Mouse (Mus musculus) MEL (cell line): ENCODE data around the gene Cenph. TPM values are rescaled to one million over a fixed set of nuclear protein-coding genes. Genes with fewer than 3 reads are reported as not detected.

ENCODE experiments used
- DNase-seq: peaks from one replicate; pipeline ENCODE4 v3.0.0; 2011; ENCODE audit warnings: low read depth, low spot score
- H3K27ac ChIP-seq: 2 replicates; pipeline ENCODE4 v1.5.1; 2012; ENCODE audit warnings: low read depth, mild to moderate bottlenecking, control low read depth, low read length, moderate library complexity; ENCODE audit not compliant: control insufficient read depth
- H3K27me3 ChIP-seq, 2 experiments: fragments of 150-350 bp in 1 of 2; sonication (generic) in 1 of 2; 2 replicates each; pipeline ENCODE4 v1.6.1; 2012; ENCODE audit warnings: low read length in 2 of 2, mild to moderate bottlenecking in 2 of 2, improper control_type of control experiment in 1 of 2, moderate library complexity in 1 of 2; ENCODE audit not compliant: insufficient read depth in 2 of 2, control insufficient read depth in 1 of 2
- H3K36me3 ChIP-seq, 2 experiments: 2 replicates each; pipeline ENCODE4 v1.6.1; 2012 to 2014; ENCODE audit warnings: low read length in 2 of 2, improper control_type of control experiment in 1 of 2, inconsistent platforms in 1 of 2, mild to moderate bottlenecking in 1 of 2; ENCODE audit not compliant: insufficient read depth in 2 of 2, control insufficient read depth in 1 of 2
- H3K4me1 ChIP-seq, 2 experiments: fragments of 150-350 bp in 1 of 2; sonication (generic) in 1 of 2; 2 replicates each; pipeline ENCODE4 v1.6.1; 2012; ENCODE audit warnings: low read length in 2 of 2, improper control_type of control experiment in 1 of 2, mild to moderate bottlenecking in 1 of 2; ENCODE audit not compliant: insufficient read depth in 2 of 2, control insufficient read depth in 1 of 2
- H3K4me3 ChIP-seq, 2 experiments: fragments of 150-350 bp in 1 of 2; sonication (generic) in 1 of 2; 2 replicates each; pipeline ENCODE4 v1.5.1; 2012; ENCODE audit warnings: low read depth in 2 of 2, low read length in 2 of 2, mild to moderate bottlenecking in 2 of 2, moderate library complexity in 2 of 2, control low read depth in 1 of 2, improper control_type of control experiment in 1 of 2; ENCODE audit not compliant: control insufficient read depth in 1 of 2, insufficient read depth in 1 of 2
- H3K79me2 ChIP-seq: 2 replicates; pipeline ENCODE4 v1.6.1; 2012; ENCODE audit warnings: mild to moderate bottlenecking, low read length, moderate library complexity; ENCODE audit not compliant: control insufficient read depth, poor library complexity, insufficient read depth
- H3K9ac ChIP-seq: 2 replicates; pipeline ENCODE4 v1.6.1; 2012; ENCODE audit warnings: low read depth, mild to moderate bottlenecking, control low read depth, low read length, moderate library complexity; ENCODE audit not compliant: control insufficient read depth, poor library complexity, severe bottlenecking
- H3K9me3 ChIP-seq: fragments of 150-350 bp; sonication (generic); replicated peaks from 2 replicates; pipeline ENCODE4 v1.6.1; 2012; ENCODE audit warnings: mild to moderate bottlenecking, low read length, improper control_type of control experiment, moderate library complexity; ENCODE audit not compliant: insufficient read depth
- BHLHE40 ChIP-seq: IDR thresholded peaks from 2 replicates; pipeline ENCODE4 v1.6.1; 2012; ENCODE audit warnings: low read depth, mild to moderate bottlenecking, inconsistent platforms, low read length, improper control_type of control experiment, borderline replicate concordance
- CHD1 ChIP-seq: IDR thresholded peaks from 2 replicates; pipeline ENCODE4 v1.6.1; 2012; ENCODE audit warnings: low read depth, mild to moderate bottlenecking, inconsistent platforms, low read length, improper control_type of control experiment
- CHD2 ChIP-seq: IDR thresholded peaks from 2 replicates; pipeline ENCODE4 v1.6.1; 2011; ENCODE audit warnings: low read length, improper control_type of control experiment
- CTCF ChIP-seq, 3 experiments: IDR thresholded peaks in 2 of 3; conservative IDR thresholded peaks in 1 of 3; 2 replicates each; pipeline ENCODE4 v1.5.1; 2011 to 2012; ENCODE audit warnings: low read length in 3 of 3, low read depth in 2 of 3, mild to moderate bottlenecking in 2 of 3, improper control_type of control experiment in 1 of 3, inconsistent platforms in 1 of 3, mixed read lengths in 1 of 3, moderate library complexity in 1 of 3; ENCODE audit not compliant: control insufficient read depth in 1 of 3, insufficient read depth in 1 of 3, poor library complexity in 1 of 3, severe bottlenecking in 1 of 3
- E2F4 ChIP-seq: IDR thresholded peaks from 2 replicates; pipeline ENCODE4 v1.6.1; 2011; ENCODE audit warnings: low read depth, low read length, improper control_type of control experiment, borderline replicate concordance
- ELF1 ChIP-seq: IDR thresholded peaks from 2 replicates; pipeline ENCODE4 v1.6.1; 2014; ENCODE audit warnings: low read depth, mild to moderate bottlenecking, inconsistent platforms, low read length, improper control_type of control experiment, moderate library complexity
- EP300 ChIP-seq, 2 experiments: IDR thresholded peaks; 2 replicates each; pipeline ENCODE4 v1.6.1; 2011; ENCODE audit warnings: improper control_type of control experiment in 2 of 2, low read length in 2 of 2, low read depth in 1 of 2, mild to moderate bottlenecking in 1 of 2
- GABPA ChIP-seq: IDR thresholded peaks from 2 replicates; pipeline ENCODE4 v1.6.1; 2012; ENCODE audit warnings: low read depth, mild to moderate bottlenecking, inconsistent platforms, low read length, improper control_type of control experiment, moderate library complexity
- GATA1 ChIP-seq: IDR thresholded peaks from 2 replicates; pipeline ENCODE4 v1.6.1; 2011; ENCODE audit warnings: low read depth, low read length, improper control_type of control experiment
- KAT2A ChIP-seq: conservative IDR thresholded peaks from 2 replicates; pipeline ENCODE4 v1.6.1; 2012; ENCODE audit warnings: low read depth, low read length, improper control_type of control experiment, inconsistent platforms
- MAFK ChIP-seq: IDR thresholded peaks from 2 replicates; pipeline ENCODE4 v1.6.1; 2011; ENCODE audit warnings: low read depth, mild to moderate bottlenecking, low read length, improper control_type of control experiment, borderline replicate concordance
- MAX ChIP-seq: IDR thresholded peaks from 2 replicates; pipeline ENCODE4 v1.6.1; 2011; ENCODE audit warnings: low read length, improper control_type of control experiment
- MEF2A ChIP-seq: IDR thresholded peaks from 2 replicates; pipeline ENCODE4 v1.6.1; 2014; ENCODE audit warnings: low read depth, mild to moderate bottlenecking, inconsistent platforms, low read length, improper control_type of control experiment; ENCODE audit not compliant: poor library complexity, insufficient replicate concordance, severe bottlenecking; ENCODE audit errors: extremely low read depth
- MXI1 ChIP-seq: IDR thresholded peaks from 2 replicates; pipeline ENCODE4 v1.6.1; 2011; ENCODE audit warnings: mild to moderate bottlenecking, low read depth, low read length, improper control_type of control experiment
- MYB ChIP-seq: IDR thresholded peaks from 2 replicates; pipeline ENCODE4 v1.6.1; 2011; ENCODE audit warnings: mild to moderate bottlenecking, low read depth, low read length, improper control_type of control experiment
- MYC ChIP-seq: IDR thresholded peaks from 2 replicates; pipeline ENCODE4 v1.6.1; 2011; ENCODE audit warnings: low read depth, mild to moderate bottlenecking, low read length, improper control_type of control experiment, moderate library complexity
- NRF1 ChIP-seq: IDR thresholded peaks from 2 replicates; pipeline ENCODE4 v1.6.1; 2014; ENCODE audit warnings: low read depth, mild to moderate bottlenecking, inconsistent platforms, low read length, improper control_type of control experiment, moderate library complexity; ENCODE audit not compliant: poor library complexity, insufficient read depth, severe bottlenecking
- POLR2A ChIP-seq, 2 experiments: IDR thresholded peaks; 2 replicates each; pipeline ENCODE4 v1.6.1; 2011 to 2012; ENCODE audit warnings: low read length in 2 of 2, mild to moderate bottlenecking in 2 of 2, control low read depth in 1 of 2, improper control_type of control experiment in 1 of 2, low read depth in 1 of 2, moderate library complexity in 1 of 2; ENCODE audit not compliant: control insufficient read depth in 1 of 2, insufficient read depth in 1 of 2, poor library complexity in 1 of 2
- POLR2AphosphoS2 ChIP-seq: IDR thresholded peaks from 2 replicates; pipeline ENCODE4 v1.6.1; 2011; ENCODE audit warnings: low read length, improper control_type of control experiment
- POLR2AphosphoS5 ChIP-seq: IDR thresholded peaks from 2 replicates; pipeline ENCODE4 v1.6.1; 2012; ENCODE audit warnings: low read depth, borderline replicate concordance, mild to moderate bottlenecking, inconsistent platforms, low read length, moderate library complexity, mixed read lengths
- RAD21 ChIP-seq: IDR thresholded peaks from 2 replicates; pipeline ENCODE4 v1.6.1; 2011; ENCODE audit warnings: mild to moderate bottlenecking, low read depth, low read length, improper control_type of control experiment
- RCOR1 ChIP-seq: IDR thresholded peaks from 2 replicates; pipeline ENCODE4 v1.6.1; 2012; ENCODE audit warnings: low read depth, mild to moderate bottlenecking, inconsistent platforms, low read length, improper control_type of control experiment
- SIN3A ChIP-seq: IDR thresholded peaks from 2 replicates; pipeline ENCODE4 v1.6.1; 2012; ENCODE audit warnings: low read length, improper control_type of control experiment, inconsistent platforms
- SMC3 ChIP-seq: IDR thresholded peaks from 2 replicates; pipeline ENCODE4 v1.6.1; 2011; ENCODE audit warnings: low read depth, low read length, improper control_type of control experiment
- TAL1 ChIP-seq: IDR thresholded peaks from 2 replicates; pipeline ENCODE4 v1.6.1; 2012; ENCODE audit warnings: mild to moderate bottlenecking, inconsistent platforms, low read length, moderate library complexity, mixed read lengths
- TBP ChIP-seq: IDR thresholded peaks from 2 replicates; pipeline ENCODE4 v1.8.0; 2011; ENCODE audit warnings: low read depth, low read length, improper control_type of control experiment
- TCF12 ChIP-seq: IDR thresholded peaks from 2 replicates; pipeline ENCODE4 v1.6.1; 2014; ENCODE audit warnings: low read depth, mild to moderate bottlenecking, inconsistent platforms, low read length, improper control_type of control experiment, moderate library complexity
- UBTF ChIP-seq: IDR thresholded peaks from 2 replicates; pipeline ENCODE4 v1.6.1; 2012; ENCODE audit warnings: low read depth, mild to moderate bottlenecking, inconsistent platforms, low read length, improper control_type of control experiment, moderate library complexity, borderline replicate concordance; ENCODE audit not compliant: insufficient read depth
- USF1 ChIP-seq: IDR thresholded peaks from 2 replicates; pipeline ENCODE4 v1.6.1; 2014; ENCODE audit warnings: low read depth, mild to moderate bottlenecking, inconsistent platforms, low read length, improper control_type of control experiment, moderate library complexity
- USF2 ChIP-seq, 2 experiments: IDR thresholded peaks; 2 replicates each; pipeline ENCODE4 v1.6.1; 2011 to 2012; ENCODE audit warnings: improper control_type of control experiment in 2 of 2, low read length in 2 of 2, borderline replicate concordance in 1 of 2, inconsistent platforms in 1 of 2, low read depth in 1 of 2, mild to moderate bottlenecking in 1 of 2; ENCODE audit not compliant: insufficient read depth in 1 of 2
- ZC3H11A ChIP-seq: IDR thresholded peaks from 2 replicates; pipeline ENCODE4 v1.6.1; 2012; ENCODE audit warnings: low read depth, mild to moderate bottlenecking, inconsistent platforms, low read length, improper control_type of control experiment
- polyA plus RNA-seq, 2 experiments: library from polyadenylated mRNA; stranded (reverse) in 1 of 2; unstranded in 1 of 2; fragments of >175 nt in 1 of 2; fragments of >200 nt in 1 of 2; gene quantifications; 2 replicates each; pipeline versions ENCODE4 v1.2.1 to v1.2.4; 2012; ENCODE audit warnings: low replicate concordance in 2 of 2, low read depth in 1 of 2; ENCODE audit not compliant: insufficient read length in 2 of 2, insufficient read depth in 1 of 2, missing spikeins in 1 of 2
- total RNA-seq: library from RNA; depleted of rRNA; stranded (reverse); fragments of 300-350 nt; gene quantifications from 2 replicates; pipeline ENCODE4 v1.2.3, GENCODE M21; 2012

Gene Cenph
- total and polyA plus RNA-seq, 3 experiments, result 33.3 to 48.8 TPM; not detected in 1

- H3K79me2 ChIP-seq, result peaks cover 10% of the 10 kb centered on the region
- peaks cover 15 to 36% of the 10 kb centered on the region in 2 experiments for H3K4me1 ChIP-seq
- peaks cover 0 to 40% of the 10 kb centered on the region in 2 experiments; a peak in 3 of 4 replicates for H3K36me3 ChIP-seq
- H3K27ac ChIP-seq, result peak overlapping the region; percentile 22
- H3K9me3 ChIP-seq, result no peaks in the 10 kb centered on the region
- H3K4me3 ChIP-seq, result peak overlapping the region; percentile 36 to 80
- TF ChIP-seq POLR2AphosphoS2 (peak; percentile 37; the same call in 1 of the 2 replicates), E2F4 (no peak), POLR2AphosphoS5 (no peak), RAD21 (no peak), MAFK (no peak)
- TF ChIP-seq, all 39 proteins: peak for 1
- H3K27me3 ChIP-seq, result no peaks in the 10 kb centered on the region
- no peak for DNase-seq
- H3K9ac ChIP-seq, result peak overlapping the region; percentile 54
These were observed 339 bp upstream of the Cenph start for GRCm38 (mm10) chr13:100776056-100776419.

- H3K9ac ChIP-seq, result peak overlapping the region; percentile 90
- no peaks in the 10 kb centered on the region for H3K9me3 ChIP-seq
- H3K4me1 ChIP-seq, result peaks cover 15 to 34% of the 10 kb centered on the region in 2 experiments
- peak; percentile 34 for DNase-seq
- H3K4me3 ChIP-seq, result peak overlapping the region; percentile 51 to 80
- H3K27me3 ChIP-seq, result no peaks in the 10 kb centered on the region
- no peak; the same call in 1 of the 2 replicates for TF ChIP-seq RAD21
- no peak for TF ChIP-seq MAFK
- no peak for TF ChIP-seq POLR2A (IDR thresholded peaks at IDR 0.05; ENCODE audit: control insufficient read depth in 1 of 2, insufficient read depth in 1 of 2, low read depth in 1 of 2, low read length in 2 of 2, poor library complexity in 1 of 2)
- TF ChIP-seq CHD1, result no peak
- no peak for TF ChIP-seq E2F4
- TF ChIP-seq UBTF, result no peak
- TF ChIP-seq TCF12, result no peak
- no peak for TF ChIP-seq GABPA
- no peak for TF ChIP-seq MYB
- TF ChIP-seq EP300 (IDR thresholded peaks at IDR 0.05; ENCODE audit: low read depth in 1 of 2, low read length in 2 of 2), result no peak
- 0 out of 4 replicates have a peak, but pooled peaks of 1 of the 2 experiments have one; percentile 15 for TF ChIP-seq USF2 (IDR thresholded peaks at IDR 0.05; ENCODE audit: borderline replicate concordance in 1 of 2, insufficient read depth in 1 of 2, low read depth in 1 of 2, low read length in 2 of 2)
- TF ChIP-seq MXI1, result peak; percentile 54; the same call in 1 of the 2 replicates
- peak; percentile 74 for TF ChIP-seq USF1
- TF ChIP-seq CTCF (IDR thresholded peaks at IDR 0.05 in 2 of 3, conservative IDR thresholded peaks at IDR 0.05 in 1 of 3; ENCODE audit: control insufficient read depth in 1 of 3, insufficient read depth in 1 of 3, low read depth in 2 of 3, low read length in 3 of 3, poor library complexity in 1 of 3, severe bottlenecking in 1 of 3), result no peak
- TF ChIP-seq MEF2A, result no peak
- no peak for TF ChIP-seq SMC3
- TF ChIP-seq POLR2AphosphoS2, result no peak
- TF ChIP-seq TAL1, result no peak
- TF ChIP-seq CHD2, result no peak
- TF ChIP-seq MYC, result 0 out of 2 replicates have a peak, but pooled peaks have one; percentile 28
- TF ChIP-seq SIN3A, result no peak
- TF ChIP-seq TBP, result no peak
- no peak for TF ChIP-seq KAT2A
- TF ChIP-seq GATA1, result no peak
- no peak for TF ChIP-seq BHLHE40
- no peak for TF ChIP-seq RCOR1
- TF ChIP-seq MAX, result no peak; the same call in 1 of the 2 replicates
- TF ChIP-seq NRF1, result no peak
- no peak for TF ChIP-seq ELF1
- TF ChIP-seq ZC3H11A, result no peak
- peaks cover 10% of the 10 kb centered on the region for H3K79me2 ChIP-seq
- no peak overlapping the region for H3K27ac ChIP-seq
- H3K36me3 ChIP-seq, result peaks cover 4 to 36% of the 10 kb centered on the region in 2 experiments
These were observed 995 bp downstream of the Cenph start for GRCm38 (mm10) chr13:100774704-100775103.
